Mouse (Mus musculus): ENCODE measurements around the gene Zmynd10. TPM values are rescaled to one million over a fixed set of nuclear protein-coding genes. Genes with fewer than 3 reads are reported as not detected.

Zmynd10 gene
- 2.2 and 3.4 TPM in 2 replicates for polyA plus RNA-seq (2012; rRNA removed)

GRCm38 (mm10) chr9:107547026-107547425, at the start of gene Zmynd10:
Gene Zmynd10 (plus strand): TSS chr9:107547298.

GRCm38 (mm10) chr9:107533791-107534407, 13.2 kb upstream of the Zmynd10 start, which contains the start of gene Tmem115:
Gene Tmem115 (plus strand): TSS chr9:107533945.

GRCm38 (mm10) chr9:107541474-107542351, 5.4 kb upstream of the Zmynd10 start, which contains the start of the genes Cyb561d2 and Nprl2:
Gene Cyb561d2 (minus strand): TSS chr9:107542193.
Gene Nprl2 (plus strand): TSS chr9:107542226.

GRCm38 (mm10) chr9:107551117-107551889, 4.2 kb downstream of the Zmynd10 start, which contains the start of gene Rassf1:
Gene Rassf1 (plus strand): TSS chr9:107551555.

DNA sequence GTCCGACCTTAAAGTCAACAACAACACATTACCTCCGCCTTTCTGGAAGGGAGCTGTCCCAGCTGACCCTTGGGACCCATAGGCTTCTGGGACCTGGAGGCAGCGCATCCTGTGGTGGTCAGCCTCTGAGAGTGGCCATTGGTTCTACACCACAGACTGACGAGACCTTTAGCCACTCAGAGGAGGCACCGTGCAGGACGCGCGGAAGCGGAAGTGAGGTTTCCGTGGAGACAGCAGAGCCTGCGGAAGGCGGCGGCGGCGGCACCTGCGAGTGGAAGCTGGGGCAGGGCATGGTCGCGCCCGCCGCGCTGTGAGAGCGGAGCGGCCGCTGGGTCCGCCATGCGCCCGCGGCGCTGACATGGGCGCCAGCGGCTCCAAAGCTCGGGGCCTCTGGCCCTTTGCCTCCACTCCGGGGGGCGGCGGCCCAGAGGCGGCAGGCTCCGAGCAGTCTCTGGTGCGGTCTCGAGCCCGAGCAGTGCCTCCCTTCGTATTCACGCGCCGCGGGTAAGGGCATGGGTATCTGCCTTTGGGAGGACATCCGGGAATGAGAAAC, 16.0 kb downstream of the Zmynd10 start, which contains the start of gene Tusc2:
Tusc2 (plus strand) TSS at position 227 of the 553 bp plus-strand sequence.

DNA sequence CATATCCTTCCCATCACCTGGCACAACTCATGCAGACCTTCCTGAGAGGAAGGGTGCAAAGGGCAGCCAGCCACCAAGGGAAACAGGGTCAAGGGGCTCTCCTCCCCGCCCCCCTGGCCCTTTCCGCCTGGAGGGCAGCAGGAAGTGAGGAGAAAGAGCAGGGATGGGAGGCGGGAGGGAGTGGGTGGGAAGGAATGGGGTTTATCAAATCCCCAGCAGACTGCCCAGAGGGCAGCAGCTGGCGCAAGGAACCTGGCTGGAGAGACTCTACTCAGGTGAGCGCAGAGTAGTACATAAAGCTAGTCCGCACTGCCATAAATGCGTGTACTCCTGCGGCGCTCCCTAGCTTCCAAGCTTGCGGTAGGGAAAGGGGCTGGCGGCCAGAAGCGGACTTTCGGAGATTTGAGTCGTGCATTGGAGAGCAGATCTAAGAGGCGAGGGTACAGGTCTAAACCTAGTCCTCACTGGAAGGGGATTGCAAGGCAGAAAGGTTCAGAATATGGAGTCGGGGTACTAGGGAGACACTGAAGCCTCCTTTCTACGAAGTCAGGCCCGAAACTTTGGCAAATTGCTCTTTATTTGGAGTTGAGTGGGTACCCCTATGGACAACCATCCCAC, 20.7 kb downstream of the Zmynd10 start, which contains the start of gene Hyal2:
Hyal2 (plus strand) TSS at position 244 of the 618 bp plus-strand sequence.

GRCm38 (mm10) chr9:107576357-107577107, 29.4 kb downstream of the Zmynd10 start, which contains the start of gene Hyal1:
Gene Hyal1 (plus strand): TSS chr9:107576927.

DNA sequence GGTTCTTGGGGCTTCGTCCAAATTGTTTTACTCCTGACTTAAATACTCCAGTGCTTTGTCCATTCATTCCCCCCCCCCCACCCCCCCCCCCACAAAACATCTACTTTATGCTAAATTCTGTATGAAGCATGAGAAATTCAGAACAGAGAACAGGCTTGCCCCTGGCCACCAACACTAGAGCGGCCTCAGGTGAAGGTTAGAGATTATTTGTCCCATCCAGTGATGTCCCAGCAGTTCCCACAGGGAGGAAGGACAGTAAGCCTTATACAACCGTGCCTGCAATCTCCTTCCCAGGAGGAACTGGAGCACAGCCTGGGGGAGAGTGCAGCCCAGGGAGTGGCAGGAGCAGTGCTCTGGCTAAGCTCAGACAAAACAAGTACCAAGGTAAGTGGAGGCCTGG, 31.5 kb downstream of the Zmynd10 start, which contains the start of gene Naa80:
Naa80 (plus strand) TSS at position 301 of the 400 bp plus-strand sequence.

DNA sequence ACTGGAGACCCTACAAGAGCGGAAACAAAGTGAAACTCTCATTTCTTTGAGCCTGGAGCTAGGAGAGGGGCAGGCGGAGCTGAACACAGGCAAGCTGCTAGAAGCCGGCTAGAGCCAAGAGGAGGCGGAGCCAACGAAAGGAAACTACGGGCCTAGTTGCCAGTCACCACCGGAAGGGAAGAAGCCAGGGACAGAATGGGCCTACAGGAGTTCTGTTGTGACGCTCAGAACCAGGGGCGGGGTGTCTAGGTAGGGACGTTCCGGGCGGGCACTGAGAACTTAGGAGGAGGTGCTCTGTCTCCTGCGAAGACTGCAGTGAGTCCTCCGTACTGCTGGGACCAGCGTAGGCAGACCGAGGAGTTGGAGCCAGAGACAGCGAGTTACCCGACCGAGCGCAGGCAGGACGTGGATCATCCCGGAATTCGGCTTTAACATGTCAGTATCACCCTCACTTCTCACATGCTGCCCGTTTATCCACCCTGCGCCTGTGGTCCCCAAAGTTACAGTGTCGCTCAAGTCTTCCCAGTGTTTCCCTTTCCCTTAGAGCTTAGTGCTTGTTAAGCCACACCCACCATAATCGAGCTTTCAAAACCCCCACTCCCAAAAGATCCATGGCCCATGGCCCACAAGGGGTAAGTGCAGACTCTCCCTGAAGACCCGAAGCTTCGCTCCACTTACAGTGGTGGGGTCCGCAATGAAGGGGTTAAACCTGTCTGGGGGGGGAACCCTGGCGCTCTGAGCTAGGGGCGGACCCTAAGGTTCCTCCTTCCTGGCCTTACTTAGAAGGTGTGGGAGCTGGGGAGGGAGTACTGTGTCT, 33.6 kb downstream of the Zmynd10 start, which contains the start of gene Hyal3:
Hyal3 (plus strand) TSS at position 318 of the 817 bp plus-strand sequence.

GRCm38 (mm10) chr9:107586974-107587832, 40.1 kb downstream of the Zmynd10 start, which contains the start of gene Ifrd2:
Gene Ifrd2 (plus strand): TSS chr9:107587642.

Other genes with a start within 250 kb of the Zmynd10 start
- gene Hemk1, start 208.9 kb upstream of the Zmynd10 start, polyA plus RNA-seq (2012; rRNA removed): 20.2 and 25.9 TPM in 2 replicates
- 1.6 and 2.2 TPM in 2 replicates for gene 6430571L13Rik, start 206.7 kb upstream of the Zmynd10 start, polyA plus RNA-seq (2012; rRNA removed)
- 27.9 and 45.8 TPM in 2 replicates for gene Cacna2d2, start 147.7 kb upstream of the Zmynd10 start, polyA plus RNA-seq (2012; rRNA removed)
- 21.1 and 23.1 TPM in 2 replicates for gene Tmem115, start 13.4 kb upstream of the Zmynd10 start, polyA plus RNA-seq (2012; rRNA removed)
- gene Cyb561d2, start 5.1 kb upstream of the Zmynd10 start, polyA plus RNA-seq (2012; rRNA removed): 13.6 and 13.9 TPM in 2 replicates
- 31.2 and 44.2 TPM in 2 replicates for gene Nprl2, start 5.1 kb upstream of the Zmynd10 start, polyA plus RNA-seq (2012; rRNA removed)
- gene Rassf1, start 4.3 kb downstream of the Zmynd10 start, polyA plus RNA-seq (2012; rRNA removed): 47.5 and 79.5 TPM in 2 replicates
- gene Tusc2, start 16.0 kb downstream of the Zmynd10 start, polyA plus RNA-seq (2012; rRNA removed): 48.6 and 54.3 TPM in 2 replicates
- 53.1 and 77.8 TPM in 2 replicates for gene Hyal2, start 20.6 kb downstream of the Zmynd10 start, polyA plus RNA-seq (2012; rRNA removed)
- 5.0 and 8.1 TPM in 2 replicates for gene Hyal1, start 29.6 kb downstream of the Zmynd10 start, polyA plus RNA-seq (2012; rRNA removed)
- 17.3 and 24.5 TPM in 2 replicates for gene Naa80, start 31.6 kb downstream of the Zmynd10 start, polyA plus RNA-seq (2012; rRNA removed)
- 0.61 and 0.80 TPM in 2 replicates for gene Hyal3, start 33.5 kb downstream of the Zmynd10 start, polyA plus RNA-seq (2012; rRNA removed)
- gene Ifrd2, start 40.3 kb downstream of the Zmynd10 start, polyA plus RNA-seq (2012; rRNA removed): 37.6 and 48.8 TPM in 2 replicates
- gene Sema3b, start 61.9 kb downstream of the Zmynd10 start, polyA plus RNA-seq (2012; rRNA removed): 3.2 and 5.4 TPM in 2 replicates
- 576 and 905 TPM in 2 replicates for gene Gnai2, start 88.1 kb downstream of the Zmynd10 start, polyA plus RNA-seq (2012; rRNA removed)
- gene Slc38a3, start 122.2 kb downstream of the Zmynd10 start, polyA plus RNA-seq (2012; rRNA removed): 11.8 and 17.3 TPM in 2 replicates
- 0.21 and 0.30 TPM in 2 replicates for gene Gnat1, start 132.4 kb downstream of the Zmynd10 start, polyA plus RNA-seq (2012; rRNA removed)
- 65.6 and 115 TPM in 2 replicates for gene Sema3f, start 163.2 kb downstream of the Zmynd10 start, polyA plus RNA-seq (2012; rRNA removed)
- 180 and 206 TPM in 2 replicates for gene Rbm5, start 223.7 kb downstream of the Zmynd10 start, polyA plus RNA-seq (2012; rRNA removed)